Mouse (Mus musculus): ENCODE measurements around the gene Lgals3bp. TPM values are rescaled to one million over a fixed set of nuclear protein-coding genes. Genes with fewer than 3 reads are reported as not detected.

Lgals3bp gene
- polyA plus RNA-seq, 2 experiments: 8.7 to 13.7 TPM

- H3K4me3 ChIP-seq (replicated peaks; ENCODE audit: low read length): no peak overlapping the region
- no peaks in the 10 kb centered on the region for H3K27me3 ChIP-seq (ENCODE audit: control insufficient read depth, insufficient read depth, low read length)
- H3K36me3 ChIP-seq (ENCODE audit: control insufficient read depth, insufficient read depth, low read length): peaks cover 71% of the 10 kb centered on the region
- no peaks in the 10 kb centered on the region for H3K9me3 ChIP-seq (ENCODE audit: control insufficient read depth, low read length)
- ATAC-seq (ENCODE audit: low FRiP score, low read depth) (no peak), DNase-seq (ENCODE audit: low spot score) (no peak)
- H3K27ac ChIP-seq (replicated peaks; ENCODE audit: low read depth, low read length): no peak overlapping the region
- no peak for TF ChIP-seq POLR2A (IDR thresholded peaks at IDR 0.05; ENCODE audit: borderline replicate concordance, extremely low read depth, insufficient read depth, insufficient read length)
- H3K9ac ChIP-seq (ENCODE audit: low read depth, low read length, severe bottlenecking): no peak overlapping the region
- no peaks in the 10 kb centered on the region for H3K4me1 ChIP-seq (ENCODE audit: control insufficient read depth, insufficient read depth, low read length)
- WGBS: 65% methylated on average over 1 of the region's 1 CpGs
- H3K4me2 ChIP-seq (replicated peaks; ENCODE audit: low read depth, low read length, severe bottlenecking): no peak overlapping the region
Measured at GRCm38 (mm10) chr11:118410073-118410444, 8.2 kb upstream of the Lgals3bp start.

GRCm38 (mm10) chr11:118409106-118410072 is 7.5 kb upstream of the Lgals3bp start:
- ATAC-seq (ENCODE audit: low FRiP score, low read depth) (no peak), DNase-seq (ENCODE audit: low spot score) (no peak)
- no peak overlapping the region for H3K27ac ChIP-seq (replicated peaks; ENCODE audit: low read depth, low read length)
- no peak for TF ChIP-seq POLR2A (IDR thresholded peaks at IDR 0.05; ENCODE audit: borderline replicate concordance, extremely low read depth, insufficient read depth, insufficient read length)
- no peak overlapping the region for H3K9ac ChIP-seq (ENCODE audit: low read depth, low read length, severe bottlenecking)
- WGBS: 83% methylated on average over 12 of the region's 12 CpGs
- H3K4me3 ChIP-seq (replicated peaks; ENCODE audit: low read length): no peak overlapping the region
- no peaks in the 10 kb centered on the region for H3K4me1 ChIP-seq (ENCODE audit: control insufficient read depth, insufficient read depth, low read length)
- H3K36me3 ChIP-seq (ENCODE audit: control insufficient read depth, insufficient read depth, low read length): peaks cover 67% of the 10 kb centered on the region
- no peaks in the 10 kb centered on the region for H3K27me3 ChIP-seq (ENCODE audit: control insufficient read depth, insufficient read depth, low read length)
- H3K9me3 ChIP-seq (ENCODE audit: control insufficient read depth, low read length): no peaks in the 10 kb centered on the region
- no peak overlapping the region for H3K4me2 ChIP-seq (replicated peaks; ENCODE audit: low read depth, low read length, severe bottlenecking)

GRCm38 (mm10) chr11:118408051-118408740 is 6.3 kb upstream of the Lgals3bp start:
- Histone ChIP-seq H3K4me3 (replicated peaks; ENCODE audit: low read length) (no peak overlapping the region), H3K9me3 (ENCODE audit: control insufficient read depth, low read length) (no peaks in the 10 kb centered on the region), H3K36me3 (ENCODE audit: control insufficient read depth, insufficient read depth, low read length) (peaks cover 61% of the 10 kb centered on the region), H3K27ac (replicated peaks; ENCODE audit: low read depth, low read length) (no peak overlapping the region), H3K4me1 (ENCODE audit: control insufficient read depth, insufficient read depth, low read length) (no peaks in the 10 kb centered on the region), H3K4me2 (replicated peaks; ENCODE audit: low read depth, low read length, severe bottlenecking) (no peak overlapping the region), H3K9ac (ENCODE audit: low read depth, low read length, severe bottlenecking) (no peak overlapping the region), H3K27me3 (ENCODE audit: control insufficient read depth, insufficient read depth, low read length) (no peaks in the 10 kb centered on the region)
- TF ChIP-seq POLR2A (IDR thresholded peaks at IDR 0.05; ENCODE audit: borderline replicate concordance, extremely low read depth, insufficient read depth, insufficient read length): no peak
- 80% methylated on average over 18 of the region's 18 CpGs for WGBS
- DNase-seq (ENCODE audit: low spot score) (no peak), ATAC-seq (ENCODE audit: low FRiP score, low read depth) (no peak)

- Histone ChIP-seq H3K36me3 (ENCODE audit: control insufficient read depth, insufficient read depth, low read length) (peaks cover 60% of the 10 kb centered on the region), H3K4me1 (ENCODE audit: control insufficient read depth, insufficient read depth, low read length) (no peaks in the 10 kb centered on the region), H3K27me3 (ENCODE audit: control insufficient read depth, insufficient read depth, low read length) (no peaks in the 10 kb centered on the region), H3K4me2 (replicated peaks; ENCODE audit: low read depth, low read length, severe bottlenecking) (no peak overlapping the region), H3K9ac (ENCODE audit: low read depth, low read length, severe bottlenecking) (no peak overlapping the region), H3K4me3 (replicated peaks; ENCODE audit: low read length) (no peak overlapping the region), H3K27ac (replicated peaks; ENCODE audit: low read depth, low read length) (no peak overlapping the region), H3K9me3 (ENCODE audit: control insufficient read depth, low read length) (no peaks in the 10 kb centered on the region)
- 81% methylated on average over 23 of the region's 23 CpGs for WGBS
- no peak for TF ChIP-seq POLR2A (IDR thresholded peaks at IDR 0.05; ENCODE audit: borderline replicate concordance, extremely low read depth, insufficient read depth, insufficient read length)
- DNase-seq (ENCODE audit: low spot score): no peak
- ATAC-seq (ENCODE audit: low FRiP score, low read depth): no peak
Measured at GRCm38 (mm10) chr11:118407318-118407910, 5.5 kb upstream of the Lgals3bp start.

GRCm38 (mm10) chr11:118406521-118406920 is 4.6 kb upstream of the Lgals3bp start:
- WGBS: 95% methylated on average over 5 of the region's 5 CpGs
- Histone ChIP-seq H3K9me3 (ENCODE audit: control insufficient read depth, low read length) (no peaks in the 10 kb centered on the region), H3K9ac (ENCODE audit: low read depth, low read length, severe bottlenecking) (no peak overlapping the region), H3K36me3 (ENCODE audit: control insufficient read depth, insufficient read depth, low read length) (peaks cover 55% of the 10 kb centered on the region), H3K27ac (replicated peaks; ENCODE audit: low read depth, low read length) (no peak overlapping the region), H3K27me3 (ENCODE audit: control insufficient read depth, insufficient read depth, low read length) (no peaks in the 10 kb centered on the region), H3K4me3 (replicated peaks; ENCODE audit: low read length) (no peak overlapping the region), H3K4me1 (ENCODE audit: control insufficient read depth, insufficient read depth, low read length) (peaks cover 8% of the 10 kb centered on the region), H3K4me2 (replicated peaks; ENCODE audit: low read depth, low read length, severe bottlenecking) (no peak overlapping the region)
- DNase-seq (ENCODE audit: low spot score) (no peak), ATAC-seq (ENCODE audit: low FRiP score, low read depth) (no peak)
- TF ChIP-seq POLR2A (IDR thresholded peaks at IDR 0.05; ENCODE audit: borderline replicate concordance, extremely low read depth, insufficient read depth, insufficient read length): no peak

All from limb, embryonic 14.5 days (tissue).